Mouse (Mus musculus): Measurements from ENCODE around the gene Gm13289. TPM values are rescaled to one million over a fixed set of nuclear protein-coding genes. Genes with fewer than 3 reads are reported as not detected.
A peak's percentile ranks its signal among the peaks of the same experiment; 100 is the strongest.
"Not testable (repeated sequence)": the region's sequence is repeated elsewhere in the genome, so short reads cannot be mapped to it uniquely, and the experiment has no call there.

Gm13289 gene
- polyA plus RNA-seq, 1 experiment from 2014 or later = not detected

- not testable (repeated sequence) for H3K27me3 ChIP-seq; H3K36me3 ChIP-seq (ENCODE audit: poor library complexity, severe bottlenecking); H3K4me1 ChIP-seq; ATAC-seq; H3K27ac ChIP-seq; H3K9me3 ChIP-seq (replicated peaks)
- peak within 1 kb of the TSS; percentile 48; the same call in 1 of the 2 replicates for H3K9ac ChIP-seq
- WGBS = 23% methylated on average over 11 of the region's 14 CpGs
- H3K4me2 ChIP-seq = peak within 1 kb of the TSS; percentile 69
- peak within 1 kb of the TSS; percentile 40 for H3K4me3 ChIP-seq
These were observed 17.0 kb upstream of the Gm13289 start, which contains the start of gene Gm13283 for GRCm38 (mm10) chr4:88759610-88760268. Gene Gm13283 (plus strand): TSS chr4:88760119.

GRCm38 (mm10) chr4:88760431-88760830 lies 16.3 kb upstream of the Gm13289 start:
- not testable (repeated sequence) for H3K27me3 ChIP-seq; H3K9me3 ChIP-seq (replicated peaks); H3K36me3 ChIP-seq (ENCODE audit: poor library complexity, severe bottlenecking); ATAC-seq; H3K4me1 ChIP-seq; H3K27ac ChIP-seq
- WGBS = under 1% methylated on average over 23 of the region's 28 CpGs
- Histone ChIP-seq H3K4me2 (peak overlapping the region; percentile 69), H3K9ac (peak overlapping the region; percentile 48; the same call in 1 of the 2 replicates), H3K4me3 (peak overlapping the region; percentile 40)

- 67% methylated on average over 6 of the region's 8 CpGs for WGBS
- not testable (repeated sequence) for ATAC-seq, H3K4me3 ChIP-seq
These were observed 14.9 kb upstream of the Gm13289 start for GRCm38 (mm10) chr4:88761776-88762175.

DNA sequence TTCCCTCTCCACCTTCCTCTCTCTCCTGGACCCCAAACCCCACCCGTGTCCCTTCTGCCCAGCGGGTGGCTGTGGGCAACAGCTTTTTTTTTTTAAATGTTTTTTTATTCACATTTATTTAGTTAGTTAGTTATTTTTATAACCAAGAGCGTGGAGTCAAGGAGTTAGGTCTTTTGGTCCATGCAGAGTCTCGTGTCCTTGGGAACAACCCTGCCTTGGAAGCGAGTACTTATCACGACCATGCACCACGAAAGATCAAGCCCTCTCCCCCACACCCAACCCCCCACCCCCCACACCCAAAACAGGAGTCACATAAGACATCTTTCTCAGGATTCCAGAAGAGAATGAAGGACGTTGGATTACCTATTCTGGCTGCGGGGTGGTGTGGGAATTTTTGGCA lies 14.4 kb upstream of the Gm13289 start:
- not testable (repeated sequence) for ATAC-seq; H3K27me3 ChIP-seq; H3K4me3 ChIP-seq; H3K36me3 ChIP-seq (ENCODE audit: poor library complexity, severe bottlenecking); H3K9ac ChIP-seq; H3K4me2 ChIP-seq; H3K4me1 ChIP-seq; H3K27ac ChIP-seq; H3K9me3 ChIP-seq (replicated peaks)
- WGBS = 62% methylated on average over 9 of the region's 9 CpGs

More at GRCm38 (mm10) chr4:88761776-88762175, 14.9 kb upstream of the Gm13289 start:
- H3K27ac ChIP-seq; H3K4me2 ChIP-seq; H3K9me3 ChIP-seq (replicated peaks); H3K9ac ChIP-seq; H3K27me3 ChIP-seq; H3K4me1 ChIP-seq; H3K36me3 ChIP-seq (ENCODE audit: poor library complexity, severe bottlenecking): not testable (repeated sequence)

- ATAC-seq, H3K27me3 ChIP-seq: not testable (repeated sequence)
These were observed 13.2 kb upstream of the Gm13289 start for GRCm38 (mm10) chr4:88763384-88764018.

DNA sequence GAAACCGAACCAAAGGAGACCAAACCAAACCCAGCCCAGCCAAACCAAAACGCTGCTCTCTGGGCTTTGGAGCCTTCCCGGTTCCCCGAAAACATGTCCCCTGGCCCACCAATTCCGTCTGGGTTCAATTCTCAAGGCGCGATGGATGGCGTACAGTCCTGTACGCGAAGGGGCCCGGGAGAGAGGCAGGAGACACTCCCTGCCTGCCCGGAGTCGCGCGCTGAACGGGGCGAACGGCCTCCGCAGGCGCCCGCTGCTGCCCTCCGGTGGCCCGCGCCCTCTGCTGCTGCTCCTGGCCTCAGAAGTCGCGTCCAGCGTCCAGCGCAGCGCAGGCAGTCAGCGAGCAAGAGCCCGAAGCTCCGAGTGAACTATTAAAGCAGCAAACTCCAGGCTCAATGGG lies 3.2 kb upstream of the Gm13289 start, which contains the start of gene Gm13290:
Gm13290 (plus strand) TSS at position 301 of the 400 bp plus-strand sequence.
- H3K4me3 ChIP-seq; H3K4me2 ChIP-seq; H3K27ac ChIP-seq; H3K27me3 ChIP-seq; ATAC-seq; H3K9me3 ChIP-seq (replicated peaks); H3K9ac ChIP-seq; H3K4me1 ChIP-seq; H3K36me3 ChIP-seq (ENCODE audit: poor library complexity, severe bottlenecking): not testable (repeated sequence)
- WGBS = no CpG with 5 or more reads among the region's 32 CpGs

More at GRCm38 (mm10) chr4:88763384-88764018, 13.2 kb upstream of the Gm13289 start:
- H3K9me3 ChIP-seq (replicated peaks); H3K27ac ChIP-seq; H3K4me1 ChIP-seq; H3K36me3 ChIP-seq (ENCODE audit: poor library complexity, severe bottlenecking): not testable (repeated sequence)
- peak overlapping the region; percentile 63 for H3K4me2 ChIP-seq
- H3K4me3 ChIP-seq = peak overlapping the region; percentile 40
- 3% methylated on average over 25 of the region's 42 CpGs for WGBS
- H3K9ac ChIP-seq = 0 out of 2 replicates have a peak overlapping the region, but pooled peaks have one; percentile 51

- not testable (repeated sequence) for H3K4me1 ChIP-seq; H3K9me3 ChIP-seq (replicated peaks); H3K27ac ChIP-seq; H3K27me3 ChIP-seq; H3K36me3 ChIP-seq (ENCODE audit: poor library complexity, severe bottlenecking); H3K4me2 ChIP-seq; ATAC-seq; H3K9ac ChIP-seq; H3K4me3 ChIP-seq
- no CpG with 5 or more reads among the region's 29 CpGs for WGBS
These were observed 2.8 kb downstream of the Gm13289 start, which contains the start of gene Gm13272 for GRCm38 (mm10) chr4:88779550-88779949. Gene Gm13272 (plus strand): TSS chr4:88779850.

DNA sequence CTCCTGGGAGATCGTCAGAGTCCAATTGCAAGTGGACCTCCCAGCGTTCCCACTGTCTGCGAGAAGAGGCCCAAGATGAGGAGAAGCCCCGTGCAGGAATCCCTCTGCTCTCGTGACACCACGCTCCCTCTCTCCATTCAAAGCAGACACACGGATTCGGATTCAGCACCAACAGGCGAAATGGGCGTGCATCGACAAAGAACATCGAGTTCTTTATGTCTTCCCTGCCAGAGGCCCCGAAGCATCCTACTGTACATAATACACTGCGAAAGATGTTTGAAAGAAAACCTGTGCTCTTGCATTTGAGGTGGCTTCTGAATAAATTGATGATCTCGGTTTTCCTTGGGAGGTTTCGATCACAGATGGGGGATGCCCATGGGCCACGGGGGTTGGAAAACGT lies 3.6 kb downstream of the Gm13289 start:
- 51% methylated on average over 15 of the region's 18 CpGs for WGBS
- not testable (repeated sequence) for H3K27me3 ChIP-seq; H3K4me3 ChIP-seq; H3K9me3 ChIP-seq (replicated peaks); H3K4me2 ChIP-seq; H3K4me1 ChIP-seq; ATAC-seq; H3K36me3 ChIP-seq (ENCODE audit: poor library complexity, severe bottlenecking); H3K9ac ChIP-seq; H3K27ac ChIP-seq

- H3K27me3 ChIP-seq; H3K4me1 ChIP-seq; H3K27ac ChIP-seq; ATAC-seq; H3K9me3 ChIP-seq (replicated peaks); H3K9ac ChIP-seq; H3K36me3 ChIP-seq (ENCODE audit: poor library complexity, severe bottlenecking); H3K4me3 ChIP-seq: not testable (repeated sequence)
- peak within 1 kb of the TSS; percentile 46 for H3K4me2 ChIP-seq
- 26% methylated on average over 5 of the region's 7 CpGs for WGBS
These were observed 5.1 kb downstream of the Gm13289 start, which contains the start of gene Ifnz for GRCm38 (mm10) chr4:88781831-88782230. Gene Ifnz (plus strand): TSS chr4:88782131.

DNA sequence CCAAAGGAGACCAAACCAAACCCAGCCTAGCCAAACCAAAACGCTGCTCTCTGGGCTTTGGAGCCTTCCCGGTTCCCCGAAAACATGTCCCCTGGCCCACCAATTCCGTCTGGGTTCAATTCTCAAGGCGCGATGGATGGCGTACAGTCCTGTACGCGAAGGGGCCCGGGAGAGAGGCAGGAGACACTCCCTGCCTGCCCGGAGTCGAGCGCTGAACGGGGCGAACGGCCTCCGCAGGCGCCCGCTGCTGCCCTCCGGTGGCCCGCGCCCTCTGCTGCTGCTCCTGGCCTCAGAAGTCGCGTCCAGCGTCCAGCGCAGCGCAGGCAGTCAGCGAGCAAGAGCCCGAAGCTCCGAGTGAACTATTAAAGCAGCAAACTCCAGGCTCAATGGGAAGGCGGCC lies 5.6 kb downstream of the Gm13289 start:
- WGBS = 0% methylated on average over 5 of the region's 31 CpGs
- not testable (repeated sequence) for H3K36me3 ChIP-seq (ENCODE audit: poor library complexity, severe bottlenecking); H3K4me1 ChIP-seq; H3K27ac ChIP-seq; ATAC-seq; H3K9me3 ChIP-seq (replicated peaks); H3K9ac ChIP-seq; H3K4me3 ChIP-seq; H3K27me3 ChIP-seq
- H3K4me2 ChIP-seq = peak overlapping the region; percentile 46

DNA sequence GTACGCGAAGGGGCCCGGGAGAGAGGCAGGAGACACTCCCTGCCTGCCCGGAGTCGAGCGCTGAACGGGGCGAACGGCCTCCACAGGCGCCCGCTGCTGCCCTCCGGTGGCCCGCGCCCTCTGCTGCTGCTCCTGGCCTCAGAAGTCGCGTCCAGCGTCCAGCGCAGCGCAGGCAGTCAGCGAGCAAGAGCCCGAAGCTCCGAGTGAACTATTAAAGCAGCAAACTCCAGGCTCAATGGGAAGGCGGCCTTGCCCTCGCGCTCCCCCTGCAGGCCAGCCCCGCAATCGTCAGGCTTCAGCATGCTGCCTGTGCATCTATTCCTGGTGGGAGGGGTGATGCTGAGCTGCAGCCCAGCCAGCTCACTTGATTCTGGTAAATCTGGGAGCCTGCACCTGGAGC lies 8.7 kb downstream of the Gm13289 start, which contains the start of gene Gm13276:
Gm13276 (plus strand) TSS at position 301 of the 400 bp plus-strand sequence.
- no CpG with 5 or more reads among the region's 27 CpGs for WGBS
- ATAC-seq; H3K36me3 ChIP-seq (ENCODE audit: poor library complexity, severe bottlenecking); H3K4me2 ChIP-seq; H3K9ac ChIP-seq; H3K27me3 ChIP-seq; H3K27ac ChIP-seq; H3K9me3 ChIP-seq (replicated peaks); H3K4me1 ChIP-seq; H3K4me3 ChIP-seq: not testable (repeated sequence)

- WGBS = 0% methylated on average over 3 of the region's 28 CpGs
- not testable (repeated sequence) for H3K4me1 ChIP-seq; H3K9ac ChIP-seq; H3K9me3 ChIP-seq (replicated peaks); H3K27me3 ChIP-seq; H3K36me3 ChIP-seq (ENCODE audit: poor library complexity, severe bottlenecking); ATAC-seq; H3K27ac ChIP-seq; H3K4me2 ChIP-seq; H3K4me3 ChIP-seq
These were observed 11.7 kb downstream of the Gm13289 start, which contains the start of gene Gm13277 for GRCm38 (mm10) chr4:88788402-88788801. Gene Gm13277 (plus strand): TSS chr4:88788632.
